Mouse (Mus musculus) kidney, adult 11 months (tissue): ENCODE measurements around the gene Mnat1.
"Not testable (repeated sequence)": the region's sequence is repeated elsewhere in the genome, so short reads cannot be mapped to it uniquely, and the experiment has no call there.

Experiments
- DNase-seq: peaks from one replicate; pipeline ENCODE4 v3.0.0; 2022

Mnat1 gene

DNA sequence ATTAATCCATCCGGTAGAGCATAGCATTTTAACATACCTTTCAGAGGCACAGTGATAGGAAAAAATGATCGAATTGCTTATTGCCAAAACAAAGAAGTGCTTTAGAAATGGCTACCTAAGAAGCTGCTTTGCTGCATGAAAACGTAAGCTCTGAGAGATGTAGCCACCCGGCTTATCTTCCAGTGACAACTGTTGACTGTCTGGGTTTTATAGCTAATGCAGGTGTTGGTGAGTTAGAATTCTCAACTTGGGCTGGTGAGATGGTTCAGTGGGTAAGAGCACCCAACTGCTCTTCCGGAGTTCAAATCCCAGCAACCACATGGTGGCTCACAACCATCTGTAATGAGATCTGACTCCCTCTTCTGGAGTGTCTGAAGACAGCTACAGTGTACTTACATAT lies 27.5 kb downstream of the Mnat1 start:
- DNase-seq = not testable (repeated sequence)

DNA sequence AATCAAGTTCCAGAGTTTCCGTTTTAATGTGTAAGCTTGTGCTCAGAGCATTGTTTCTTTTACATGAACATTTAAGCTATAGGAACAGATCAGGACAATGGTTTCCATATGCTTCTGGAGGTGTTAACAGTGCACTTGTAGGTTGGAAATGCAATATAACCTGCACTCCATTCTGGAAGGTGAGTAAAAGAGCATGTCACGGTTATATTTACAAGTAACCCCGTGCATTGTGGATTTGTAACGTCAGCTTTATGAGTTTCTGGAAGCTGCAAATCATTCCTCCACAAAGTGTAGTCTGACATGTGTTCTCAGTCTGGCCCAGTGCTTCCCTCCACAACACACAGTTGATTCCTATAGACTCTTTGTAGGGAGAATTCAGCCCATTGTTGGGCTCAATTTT lies 30.6 kb downstream of the Mnat1 start:
- DNase-seq = no peak

DNA sequence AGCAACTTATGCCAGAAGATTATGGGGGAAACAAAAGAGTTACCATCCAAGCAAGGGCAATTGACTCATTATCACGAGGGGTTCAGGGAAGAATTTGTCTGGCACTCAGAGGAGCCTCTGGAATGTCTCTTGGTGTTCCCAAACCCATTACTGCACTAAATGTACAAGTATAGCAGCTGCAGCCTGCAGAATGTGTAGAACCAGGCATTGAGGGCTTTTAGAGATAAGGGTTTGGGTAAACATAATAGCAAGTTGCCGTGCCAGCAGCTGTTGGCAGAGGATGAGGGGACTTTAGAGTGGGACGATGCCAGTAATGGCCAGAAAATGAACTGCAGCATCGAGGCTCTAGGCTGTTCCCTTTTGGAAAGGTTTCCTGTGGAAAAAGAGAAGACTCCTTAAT lies 36.8 kb downstream of the Mnat1 start:
- no peak for DNase-seq

DNA sequence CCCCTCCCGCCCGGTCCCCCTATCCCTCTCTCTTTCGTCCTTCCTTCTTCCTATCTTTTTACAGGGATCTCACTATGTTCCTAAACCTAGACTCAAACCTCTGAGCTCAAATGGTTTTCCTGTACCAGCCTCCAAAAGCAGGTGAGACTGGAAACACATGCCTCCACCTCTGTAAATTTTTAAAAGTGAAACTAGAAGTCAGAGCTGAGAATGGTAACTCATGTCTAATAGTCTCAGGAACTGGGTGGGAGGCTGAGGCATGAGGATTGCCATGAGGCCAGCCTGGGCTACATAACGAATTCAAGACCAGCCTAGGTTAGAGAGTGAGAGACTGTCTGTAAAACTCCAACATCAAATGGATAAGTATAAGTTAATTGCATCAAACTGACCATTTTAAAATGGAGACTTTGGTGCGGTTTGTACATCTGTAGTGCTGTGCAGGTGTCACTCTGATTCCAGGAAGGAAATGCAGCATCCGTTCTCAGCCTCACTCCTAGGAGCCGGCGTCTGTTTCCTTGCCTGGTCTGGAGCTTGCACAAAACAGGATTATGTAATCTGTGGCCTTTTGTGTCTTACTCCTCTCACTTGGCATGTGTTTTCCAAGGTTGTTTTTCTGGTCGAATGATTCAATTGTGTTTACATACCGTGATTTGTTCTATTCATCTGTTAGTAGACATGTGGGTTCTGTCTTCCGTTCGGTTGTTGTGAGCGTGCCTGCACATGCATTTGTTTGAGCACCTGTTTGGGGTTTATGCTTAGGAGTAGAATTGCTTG lies 39.1 kb downstream of the Mnat1 start:
- peak; percentile 20 for DNase-seq

DNA sequence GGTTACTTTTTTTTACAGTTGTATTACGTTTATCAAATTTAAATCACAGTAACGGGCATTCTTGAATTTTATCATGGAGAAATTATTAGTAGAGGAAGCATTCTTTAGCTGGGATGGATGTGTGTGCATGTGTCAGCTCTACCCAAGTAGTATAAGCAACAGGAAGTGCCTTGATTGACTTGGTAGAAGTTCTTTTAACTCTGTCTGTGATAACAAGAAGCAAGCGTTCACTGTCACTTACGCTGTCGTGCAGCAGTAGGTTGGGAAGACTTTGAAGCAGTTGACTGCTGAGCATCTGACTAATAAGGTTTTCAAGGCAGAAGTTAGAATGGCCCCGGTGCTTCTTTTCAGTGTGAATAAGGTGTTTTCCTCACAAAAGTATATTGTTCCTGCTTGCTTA lies 47.3 kb downstream of the Mnat1 start:
- DNase-seq = no peak

DNA sequence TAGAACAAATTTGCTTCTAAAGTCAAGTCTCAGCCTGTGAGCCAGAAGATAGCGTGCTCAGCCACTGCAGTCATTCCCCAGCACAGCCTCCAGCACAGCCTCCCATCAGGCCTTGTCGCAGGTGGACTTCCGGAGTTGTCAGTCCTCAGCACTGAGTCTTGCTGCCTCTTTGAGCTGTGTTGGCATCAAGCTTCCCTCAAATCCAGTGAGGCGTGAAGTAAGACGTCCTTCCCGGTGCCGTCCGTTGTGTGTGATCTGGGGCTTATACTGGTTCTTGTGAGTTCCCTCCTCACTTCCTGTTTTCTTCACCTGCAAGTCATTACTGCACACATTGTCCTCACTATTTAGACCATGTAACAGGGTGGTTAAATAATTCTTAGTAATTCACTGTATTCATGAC lies 60.4 kb downstream of the Mnat1 start:
- no peak for DNase-seq

DNA sequence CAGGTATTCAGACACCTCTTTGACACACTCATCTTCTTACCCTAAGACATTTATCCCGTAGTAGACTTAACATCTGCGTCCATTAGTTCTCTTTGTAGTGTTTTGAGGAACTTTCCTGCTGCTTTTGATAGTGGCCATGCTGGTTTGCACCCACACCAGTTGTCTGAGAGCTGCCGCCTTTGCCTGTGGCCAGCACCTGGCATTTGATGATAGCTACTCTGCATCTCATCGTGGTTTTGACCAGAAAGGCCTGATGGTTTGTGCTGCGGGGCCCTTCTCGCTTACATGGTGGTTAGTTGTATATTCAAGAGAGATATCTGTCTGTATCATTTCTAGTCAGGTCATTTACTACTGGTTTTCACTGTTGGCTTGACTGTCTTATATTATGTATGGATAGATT lies 73.8 kb downstream of the Mnat1 start:
- DNase-seq = no peak

DNA sequence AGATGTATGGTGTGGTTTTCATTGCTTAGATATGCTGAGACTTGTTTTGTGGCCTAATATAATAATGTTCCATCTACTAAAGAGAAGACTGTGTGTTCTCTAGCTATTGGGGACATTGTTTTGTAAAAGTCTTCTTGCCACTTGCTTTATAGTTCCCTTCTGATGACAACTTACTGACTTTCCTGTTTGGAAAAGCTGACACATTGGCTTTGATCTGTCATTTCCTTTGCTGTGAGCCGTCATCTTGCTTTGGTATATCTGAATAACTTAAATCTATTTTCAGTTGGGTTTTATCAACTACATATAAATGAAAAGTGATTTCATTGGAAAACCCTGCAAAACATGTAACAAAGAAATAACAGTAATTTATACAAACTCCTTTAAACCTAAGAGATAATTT lies 74.9 kb downstream of the Mnat1 start:
- no peak for DNase-seq

DNA sequence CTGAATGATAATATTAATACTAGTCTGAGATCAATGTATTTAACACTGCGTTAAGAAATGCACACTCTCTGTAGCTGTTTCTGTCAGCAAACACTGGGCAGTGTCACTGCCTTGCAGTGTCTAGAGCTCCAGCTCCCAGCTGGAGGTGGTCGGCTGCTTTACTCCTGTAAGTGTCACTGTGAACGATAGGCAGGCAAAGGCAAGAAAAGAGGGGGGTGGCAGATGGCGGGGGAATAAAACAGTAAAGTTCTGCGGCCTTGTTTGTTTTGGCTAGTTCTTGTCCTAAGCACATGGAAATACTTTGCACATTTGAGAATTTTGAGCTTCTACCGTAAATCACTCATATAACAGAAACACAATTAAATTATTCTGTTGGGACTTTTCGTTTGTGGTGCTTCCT lies 75.9 kb downstream of the Mnat1 start:
- no peak for DNase-seq

DNA sequence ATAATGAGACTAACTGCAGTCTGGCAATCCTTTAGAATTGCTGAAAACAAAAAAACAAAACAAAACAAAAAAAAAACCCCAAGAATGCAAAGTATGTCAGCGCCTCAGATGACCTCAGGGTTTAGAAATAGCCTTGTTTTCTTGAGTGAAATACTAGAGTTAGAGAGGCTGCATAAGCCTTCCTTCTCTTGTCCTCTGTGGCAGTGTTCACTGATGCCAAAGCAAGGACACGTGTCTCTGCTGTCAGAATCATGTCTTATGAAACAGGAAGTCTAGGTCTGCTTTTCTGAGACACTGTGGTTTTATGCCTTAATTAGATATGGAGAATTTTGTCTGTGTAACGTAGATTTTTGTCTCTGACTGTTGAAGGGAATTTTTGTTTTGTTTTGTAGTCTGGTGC lies 78.1 kb downstream of the Mnat1 start:
- DNase-seq = peak; percentile 24

DNA sequence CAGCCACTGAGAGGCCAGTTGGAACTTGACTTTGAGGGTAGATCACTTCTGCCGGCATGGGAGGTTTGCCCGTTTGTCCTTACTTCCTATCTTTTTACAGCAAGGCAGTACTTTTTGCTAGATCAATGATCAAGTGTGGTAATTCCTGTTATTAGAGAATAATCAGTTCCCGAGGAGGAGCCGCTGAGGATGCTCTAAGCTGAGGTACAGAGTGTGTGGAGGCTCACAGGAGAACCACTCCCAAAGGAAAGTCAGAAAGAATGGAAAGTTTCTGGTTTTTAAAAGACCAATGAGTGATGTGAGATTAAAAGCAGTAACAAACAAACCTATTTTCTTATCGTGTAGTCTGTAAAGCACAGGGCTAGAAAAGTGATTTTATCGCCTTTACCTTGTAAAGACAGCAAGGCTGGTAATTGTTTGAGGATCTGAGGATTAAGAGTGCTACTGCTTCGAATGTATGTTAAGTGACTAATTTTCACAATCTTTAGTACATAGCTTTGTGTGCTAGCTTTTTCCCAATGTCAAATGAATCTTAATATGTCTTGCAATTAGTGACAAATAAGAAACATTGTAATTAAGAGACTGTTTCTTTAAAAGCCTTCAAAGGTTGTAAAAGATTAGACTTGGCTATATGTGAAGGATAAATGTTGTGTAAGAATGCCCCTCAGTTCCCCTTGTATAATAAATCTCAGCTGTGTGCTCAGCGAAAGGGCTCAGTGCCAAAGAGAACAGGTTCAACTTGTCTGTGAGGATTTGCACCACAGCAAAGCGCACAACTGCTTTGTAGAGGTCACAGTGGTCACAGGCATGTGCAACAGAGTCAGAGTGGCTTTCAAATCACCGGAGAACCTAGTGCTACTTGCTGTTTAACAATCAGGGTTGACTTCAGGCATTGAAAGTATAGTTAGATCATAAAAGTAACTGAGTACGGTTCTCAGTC lies 82.5 kb downstream of the Mnat1 start:
- DNase-seq = peak; percentile 82

DNA sequence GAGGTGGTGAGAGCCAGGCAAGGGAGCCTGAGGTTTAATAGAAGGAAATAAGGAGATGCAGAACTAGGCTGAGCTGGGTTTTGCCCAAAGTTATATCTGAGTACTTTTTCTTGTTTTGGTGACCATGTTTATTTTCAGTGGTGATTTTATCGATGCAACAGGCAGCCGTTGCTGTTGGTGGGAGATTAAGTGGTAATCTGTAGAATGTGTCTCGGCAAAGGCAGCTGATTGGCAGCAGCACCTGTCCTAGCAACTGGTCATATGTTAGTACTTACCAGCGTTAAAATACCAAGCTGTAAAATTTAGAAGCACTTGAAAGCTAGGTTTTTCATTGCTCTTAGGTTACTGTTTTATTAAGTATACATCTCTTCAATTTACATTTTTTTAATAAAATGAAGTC lies 83.5 kb downstream of the Mnat1 start:
- no peak for DNase-seq

DNA sequence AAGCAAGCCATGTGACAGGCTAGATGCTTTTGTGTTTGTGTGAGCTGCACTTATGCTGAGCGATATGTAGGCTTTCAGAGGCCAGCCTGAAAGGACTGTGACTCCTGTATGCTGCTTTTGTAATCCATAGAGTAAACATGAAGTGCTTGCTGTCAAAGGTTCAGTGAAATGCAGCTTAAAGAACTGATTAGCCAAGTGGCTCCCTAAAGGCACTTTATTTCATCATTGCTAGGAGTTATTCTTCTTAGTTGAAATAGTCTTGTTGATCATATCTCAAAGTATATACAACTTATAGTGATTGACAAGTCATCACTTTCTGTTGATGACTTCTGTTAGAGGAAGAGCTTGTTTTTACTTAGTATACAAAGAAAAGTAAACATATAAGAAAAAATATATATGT lies 83.9 kb downstream of the Mnat1 start:
- no peak for DNase-seq

DNA sequence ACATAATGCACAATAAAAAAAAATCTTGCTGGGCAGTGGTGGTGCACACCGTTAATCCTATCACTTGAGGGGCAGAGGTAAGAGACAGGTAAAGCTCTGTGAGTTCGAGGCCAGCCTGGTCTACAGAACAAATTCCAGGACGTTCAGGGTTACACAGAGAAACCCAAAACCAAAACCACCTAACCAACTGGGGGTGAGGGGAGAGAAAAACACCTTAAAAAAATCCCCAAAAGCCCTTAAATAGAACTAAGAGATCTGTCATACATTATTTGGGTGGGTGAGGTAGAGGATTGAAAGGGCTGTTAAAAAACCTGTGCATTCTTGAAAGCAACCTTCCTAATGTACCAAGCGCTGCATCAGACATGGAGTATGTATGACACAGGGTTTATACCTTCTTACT lies 85.0 kb downstream of the Mnat1 start:
- no peak for DNase-seq

DNA sequence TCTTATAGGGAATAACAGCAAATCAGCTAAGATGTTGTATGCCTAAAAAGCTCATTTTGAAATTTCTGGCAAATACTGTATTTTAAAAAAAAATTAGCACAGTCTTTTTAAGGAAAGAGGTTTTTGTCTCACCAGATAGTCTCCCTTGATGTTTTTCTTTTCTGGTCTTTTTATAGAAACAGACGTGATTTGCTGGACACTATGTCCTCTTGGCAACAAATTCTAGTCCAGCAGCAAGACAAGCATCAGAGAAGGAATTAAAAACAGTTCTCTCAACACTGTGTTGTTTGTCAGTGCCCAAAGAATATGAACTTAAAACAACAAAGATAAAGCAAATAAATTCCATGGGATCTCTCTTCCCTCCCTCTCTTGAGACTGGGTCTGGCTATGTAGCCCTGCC lies 85.6 kb downstream of the Mnat1 start:
- no peak for DNase-seq

DNA sequence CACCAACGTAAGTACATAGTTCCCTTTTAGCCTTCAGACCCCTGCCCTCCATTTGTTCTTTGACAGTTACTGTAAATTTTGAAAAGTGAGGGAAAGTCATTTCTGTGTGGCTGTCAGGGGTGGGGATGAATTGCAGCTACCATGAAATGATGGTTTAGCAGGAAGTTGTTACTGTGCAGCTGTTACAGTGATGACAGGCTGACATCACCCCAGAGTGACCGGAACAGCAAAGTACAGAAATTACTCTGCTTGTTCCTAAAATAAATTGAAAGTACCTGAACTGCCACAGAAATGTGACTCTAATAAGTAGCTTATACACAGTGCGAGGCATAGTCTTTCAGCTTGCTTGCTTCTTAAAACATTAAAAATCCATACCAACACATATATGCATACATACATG lies 86.9 kb downstream of the Mnat1 start:
- no peak for DNase-seq

DNA sequence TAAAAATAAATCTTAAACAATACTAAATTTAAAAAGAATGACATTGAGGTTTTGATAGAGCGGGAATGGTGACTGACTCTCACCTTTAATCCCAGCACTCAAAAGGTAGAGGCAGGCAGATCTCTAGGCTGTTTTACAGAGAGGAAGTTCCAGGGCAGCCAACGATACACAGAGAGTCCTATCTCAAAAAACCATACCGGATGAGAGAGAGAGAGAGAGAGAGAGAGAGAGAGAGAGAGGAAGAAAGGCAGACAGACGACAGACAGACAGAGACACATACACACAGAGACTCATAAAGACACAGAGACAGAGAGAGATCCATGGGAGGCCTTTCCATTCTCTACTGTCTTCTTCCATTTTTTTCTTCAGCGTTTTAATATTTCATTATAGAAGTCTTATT lies 92.3 kb downstream of the Mnat1 start:
- DNase-seq = no peak

DNA sequence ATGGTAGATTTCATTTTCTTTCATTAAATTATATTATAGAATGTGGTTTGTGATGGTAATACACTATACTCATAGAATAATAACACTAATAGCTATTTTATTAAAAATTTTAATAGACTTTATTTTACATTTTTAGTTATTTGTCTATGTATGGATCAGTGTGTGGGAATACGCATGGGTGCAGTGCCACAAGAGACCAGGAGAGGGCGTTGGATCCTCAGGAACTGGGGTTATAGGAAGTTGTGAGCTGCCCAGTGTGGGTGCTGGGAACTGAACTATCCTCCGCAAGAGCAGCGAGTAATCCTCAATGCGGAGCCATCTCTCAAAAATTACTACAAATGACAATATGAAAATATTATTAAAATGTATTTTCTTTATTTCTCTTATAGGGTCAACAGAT lies 95.1 kb downstream of the Mnat1 start:
- no peak for DNase-seq

DNA sequence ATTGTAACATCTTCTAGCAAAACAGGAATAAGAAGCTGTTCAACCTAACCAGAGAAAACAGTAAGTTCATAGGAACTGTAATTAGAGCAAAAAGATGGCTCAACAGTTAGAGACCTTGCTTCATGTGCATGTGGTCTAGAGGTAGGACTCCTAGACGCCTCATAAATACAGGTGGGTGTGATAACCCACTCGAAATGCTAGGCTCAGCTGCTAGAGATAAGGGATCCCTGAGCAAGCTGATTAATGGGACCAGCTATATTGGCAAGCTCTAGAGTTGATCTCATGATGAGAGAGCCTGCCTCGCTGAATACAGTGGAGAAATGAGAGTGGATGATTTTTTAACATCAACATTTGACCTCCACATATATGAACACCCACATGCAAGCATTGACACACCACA lies 97.7 kb downstream of the Mnat1 start:
- DNase-seq = no peak

DNA sequence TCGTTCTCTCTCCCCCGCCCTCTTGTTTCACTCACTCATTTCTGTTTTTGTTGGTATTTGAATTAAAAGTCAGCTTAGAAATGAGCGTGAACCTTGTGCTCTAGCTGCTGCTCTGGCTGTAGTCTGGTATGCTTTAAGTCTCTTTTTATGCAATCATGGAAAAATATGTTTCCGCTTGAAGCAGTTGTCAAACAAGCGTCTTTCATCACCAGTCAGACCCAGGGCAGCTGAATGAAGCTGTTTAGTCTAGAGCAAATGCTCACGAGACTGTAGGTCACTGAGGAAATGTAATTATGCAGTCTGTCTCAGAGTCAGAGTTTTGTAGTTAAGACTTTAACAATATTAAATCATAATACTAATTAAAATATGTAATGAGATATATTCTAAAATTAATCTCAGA lies 100.4 kb downstream of the Mnat1 start:
- no peak for DNase-seq

DNA sequence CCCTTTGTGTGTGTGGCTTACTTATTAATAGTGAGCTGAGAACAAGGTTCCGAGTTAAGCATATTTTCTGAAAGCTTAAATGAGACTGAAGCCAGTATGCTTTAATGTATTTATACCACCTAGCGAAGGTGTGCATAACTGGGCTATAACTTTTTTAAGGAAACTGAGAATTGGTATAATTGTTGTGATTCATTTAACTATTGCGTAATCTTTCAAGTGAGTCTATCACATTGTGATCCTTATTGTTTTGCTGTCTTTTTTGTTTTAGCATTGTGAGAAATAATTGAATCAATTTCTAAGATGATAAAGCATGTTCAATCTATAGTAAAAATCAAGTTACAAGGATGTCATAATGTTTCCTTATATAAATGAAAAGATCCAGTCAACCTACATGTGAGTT lies 104.9 kb downstream of the Mnat1 start:
- DNase-seq = no peak

DNA sequence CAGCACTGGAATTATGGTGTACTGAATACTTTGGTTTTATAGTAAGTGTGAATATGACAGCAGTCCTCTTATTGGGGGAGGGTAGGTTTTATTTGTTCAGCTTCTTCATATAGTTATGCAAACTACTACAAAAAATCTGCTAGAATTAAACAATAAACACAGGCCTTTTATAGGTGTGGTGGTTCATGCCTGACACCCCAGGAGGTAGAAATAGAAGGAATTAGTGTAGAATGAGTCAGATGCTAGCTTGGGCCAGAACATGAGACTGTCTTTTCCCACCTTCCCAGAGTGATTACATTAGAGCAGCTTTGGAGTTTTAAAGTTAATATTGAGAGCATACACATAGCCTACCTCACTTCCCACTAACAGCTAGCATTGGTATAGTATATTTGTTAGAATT lies 106.7 kb downstream of the Mnat1 start:
- no peak for DNase-seq

DNA sequence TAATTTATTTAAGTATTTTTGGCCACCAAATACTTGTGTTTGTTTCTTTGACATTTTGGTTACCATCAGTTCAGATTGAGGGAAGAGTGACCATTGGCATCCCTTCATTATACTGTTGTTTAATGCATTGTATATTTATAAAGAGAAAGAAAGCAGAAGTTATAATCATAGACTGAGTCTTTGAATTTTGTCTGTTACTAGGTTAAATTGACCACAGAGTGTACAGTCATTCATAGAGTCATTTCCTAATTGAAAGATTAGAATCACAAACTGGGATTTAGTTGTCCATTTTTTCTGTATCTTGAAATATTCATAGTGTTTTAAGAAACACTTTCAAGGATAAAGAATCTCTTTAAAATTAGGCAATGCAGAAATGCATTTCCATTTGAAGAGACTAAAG lies 108.0 kb downstream of the Mnat1 start:
- DNase-seq = no peak

DNA sequence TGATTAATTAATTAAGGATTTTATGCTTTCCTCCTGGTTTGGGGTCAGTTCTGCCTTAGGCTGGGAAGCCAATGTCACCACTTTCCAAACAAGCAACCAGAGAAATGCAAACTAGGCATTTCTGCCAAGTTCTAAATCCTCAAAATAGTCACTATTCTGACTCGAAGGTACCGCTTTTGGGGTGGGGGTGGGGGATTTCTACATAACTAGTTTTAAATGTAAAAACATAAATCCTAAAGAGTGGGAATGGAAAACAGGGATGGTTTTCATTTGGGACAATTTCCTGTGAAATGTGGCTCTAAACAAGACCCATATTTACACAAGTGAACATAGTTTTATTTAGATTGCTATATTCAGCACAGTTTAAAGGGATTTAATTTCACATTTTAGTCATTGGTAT lies 109.1 kb downstream of the Mnat1 start:
- no peak for DNase-seq
